Mouse (Mus musculus) left cerebral cortex, postnatal 36 days (tissue): ENCODE data around the gene Trappc11. TPM values are rescaled to one million over a fixed set of nuclear protein-coding genes. Genes with fewer than 3 reads are reported as not detected.

Experiments
- DNase-seq, 2 experiments: peaks; one replicate each; pipeline ENCODE4 v3.0.0; 2021 to 2022; ENCODE audit warnings: low spot score in 2 of 2, mixed read lengths in 1 of 2
- intact Hi-C: fragments of 180-260 bp; cut with DNase I; formaldehyde crosslinking; loops from one replicate; pipeline ENCODE4 v1.15.1; 2025
- total RNA-seq, 2 experiments: library from RNA; stranded (reverse); gene quantifications; 2 replicates each; pipeline ENCODE4 v1.2.3; 2021

Trappc11 gene
- 10 to 100 TPM; 52.8 to 58.9 TPM for total RNA-seq

DNA sequence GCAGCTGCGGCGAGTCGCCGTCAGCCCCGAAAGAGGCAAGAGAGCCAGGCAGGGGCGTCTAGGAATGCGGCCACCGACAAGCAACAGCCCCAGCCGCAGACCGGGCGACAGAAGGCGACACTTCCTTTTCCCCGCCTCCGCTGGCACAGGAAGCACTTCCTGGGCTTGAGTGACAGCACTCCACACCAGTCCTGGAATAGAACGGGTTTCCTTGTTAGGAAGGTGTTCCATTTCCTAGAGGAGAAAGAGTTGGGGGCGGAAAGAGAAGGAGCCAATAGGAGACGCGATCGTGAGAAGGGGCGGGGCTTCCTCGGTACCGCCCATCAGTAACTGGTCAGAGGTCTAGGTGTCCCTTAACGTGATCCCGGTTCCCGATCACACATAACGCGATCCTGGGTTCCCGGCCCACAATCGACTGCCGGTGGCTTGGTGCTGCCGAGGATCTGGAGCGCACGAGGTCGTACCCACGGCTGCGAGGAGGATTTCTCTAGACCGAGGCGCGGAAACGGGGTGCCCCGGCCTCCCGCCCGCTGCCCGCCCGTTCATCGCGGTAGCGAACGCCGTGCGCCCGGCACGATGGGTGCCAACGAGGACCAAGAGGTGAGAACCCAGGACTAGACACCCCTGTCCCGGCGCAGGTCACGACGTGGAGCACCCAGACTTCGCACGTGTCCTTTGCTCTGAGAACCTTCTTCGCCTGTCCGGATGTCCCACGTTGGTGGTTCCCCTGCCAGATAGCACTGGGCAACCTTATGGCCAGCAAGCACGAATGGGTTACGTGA, at the start of gene Trappc11, which contains the start of gene Rwdd4a:
Gene Trappc11, minus strand, starts transcription at position 127 of the 782 bp plus-strand sequence.
Gene Rwdd4a, plus strand, starts transcription at position 321 of the 782 bp plus-strand sequence.
- DNase-seq: peak; percentile 94 to 95
- intact Hi-C loops: loop anchor here (5.0 kb wide), 2 partner anchors 139 to 159 kb away; no protein-coding TSS in a partner anchor

GRCm38 (mm10) chr8:47581454-47581853, 48.2 kb upstream of the Trappc11 start:
- intact Hi-C loops: no loop called here
- no peak for DNase-seq

DNA sequence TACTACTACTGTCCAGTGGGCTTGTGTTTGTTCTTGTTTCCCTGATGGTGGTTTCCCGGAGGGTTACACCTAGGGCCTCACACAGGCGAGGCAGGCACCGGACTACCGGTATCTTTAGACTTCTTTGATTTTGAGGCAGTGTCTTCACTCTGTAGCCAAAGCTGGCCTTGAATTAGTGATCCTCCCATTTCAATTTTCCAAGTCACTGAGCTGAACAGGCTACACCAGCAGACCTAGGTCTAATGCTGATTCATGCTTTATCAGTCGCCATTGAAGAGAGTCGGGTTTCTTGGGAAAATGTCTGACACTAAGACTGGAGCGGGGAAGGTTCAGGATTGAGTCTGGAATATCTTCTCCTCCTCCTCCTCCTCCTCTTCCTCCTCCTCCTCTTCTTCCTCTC, 40.2 kb upstream of the Trappc11 start:
- DNase-seq: no peak
- intact Hi-C loops: no loop called here

DNA sequence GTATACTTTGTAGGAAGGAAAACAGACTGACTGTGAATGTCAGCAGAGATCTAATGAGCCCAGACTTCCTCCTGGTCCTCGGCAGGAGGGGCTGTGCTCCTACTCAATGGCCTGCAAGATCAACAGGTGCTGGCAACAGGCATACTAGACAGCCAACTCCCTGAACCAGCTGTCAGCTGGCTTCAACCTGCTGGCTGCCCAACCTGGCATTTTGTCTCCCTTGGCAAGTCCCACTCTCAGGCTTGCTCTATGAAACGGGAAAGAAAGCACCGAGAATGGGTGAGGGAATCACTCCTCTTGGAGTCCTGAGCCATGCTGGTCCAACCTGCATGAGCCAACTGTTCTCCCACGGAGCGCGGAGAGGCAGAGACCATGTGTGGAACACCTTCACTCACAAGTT, 36.9 kb upstream of the Trappc11 start:
- DNase-seq: no peak
- intact Hi-C loops: no loop called here

- no peak for DNase-seq
- intact Hi-C loops: no loop called here
Observed at GRCm38 (mm10) chr8:47568098-47568497, 34.8 kb upstream of the Trappc11 start.

DNA sequence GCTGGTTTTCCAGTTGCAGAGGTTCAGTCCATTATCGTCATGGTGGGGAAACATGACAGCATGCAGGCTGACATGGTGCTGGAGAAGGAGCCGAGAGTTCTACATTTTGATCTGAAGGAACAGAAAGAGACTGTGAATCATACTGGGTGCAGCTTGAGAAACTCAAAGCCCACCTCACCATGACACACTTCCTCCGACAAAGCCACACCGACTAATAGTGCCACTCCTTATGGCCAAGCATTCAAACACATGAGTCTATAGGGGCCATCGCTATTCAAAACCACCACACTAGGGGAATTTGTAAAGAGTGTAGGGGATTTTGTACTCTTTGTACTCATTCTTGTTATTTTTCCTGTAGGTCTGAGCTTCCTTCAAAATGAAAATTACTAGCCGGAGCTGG, 33.3 kb upstream of the Trappc11 start:
- DNase-seq: no peak
- intact Hi-C loops: no loop called here

DNA sequence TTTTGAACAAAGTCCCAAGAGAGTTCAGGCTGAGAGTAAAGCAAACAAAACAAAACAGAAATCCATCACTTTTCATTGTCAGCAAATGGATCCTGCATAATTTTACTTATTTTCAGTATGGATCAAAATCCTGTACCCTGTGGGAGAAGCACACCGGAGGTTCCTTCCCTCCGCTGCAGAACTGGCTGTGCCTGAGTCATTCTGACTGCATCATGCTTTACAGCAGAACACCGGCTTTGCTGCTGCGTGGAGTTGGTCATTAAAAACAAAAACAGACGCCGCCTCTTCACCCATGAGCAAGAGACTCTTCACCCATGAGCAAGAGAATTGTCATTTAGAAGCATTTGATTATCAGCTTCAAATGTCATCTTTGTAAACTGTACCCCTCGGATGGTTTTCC, 27.5 kb upstream of the Trappc11 start:
- intact Hi-C loops: no loop called here

DNA sequence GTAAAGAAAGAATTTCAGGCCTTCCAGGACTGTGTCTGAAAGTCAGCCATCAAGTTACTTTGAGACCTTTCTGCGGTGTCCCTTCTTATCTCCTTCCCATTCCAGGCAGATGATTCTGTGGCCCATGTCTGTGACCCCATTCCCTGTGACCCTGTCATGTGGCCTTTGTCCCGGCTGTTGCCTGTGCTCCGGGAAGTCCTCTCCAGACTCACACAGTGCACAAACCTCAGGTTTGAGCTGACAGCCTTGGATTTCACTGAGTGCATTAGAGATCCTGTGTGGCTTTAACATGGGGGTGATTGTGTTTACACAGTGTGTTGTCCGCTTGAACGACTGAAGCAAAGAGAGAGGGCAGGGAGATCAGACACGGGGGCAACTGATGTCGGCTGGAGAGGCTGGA, 25.0 kb upstream of the Trappc11 start:
- DNase-seq: no peak
- intact Hi-C loops: loop anchor here (5.0 kb wide), 1 partner anchor 134 kb away; no protein-coding TSS in a partner anchor

More for the DNA sequence above, 27.5 kb upstream of the Trappc11 start:
- DNase-seq: no peak

- intact Hi-C loops: loop anchor here (5.0 kb wide), 1 partner anchor 136 kb away; no protein-coding TSS in a partner anchor
- DNase-seq: no peak
Observed at GRCm38 (mm10) chr8:47556446-47556845, 23.2 kb upstream of the Trappc11 start.

DNA sequence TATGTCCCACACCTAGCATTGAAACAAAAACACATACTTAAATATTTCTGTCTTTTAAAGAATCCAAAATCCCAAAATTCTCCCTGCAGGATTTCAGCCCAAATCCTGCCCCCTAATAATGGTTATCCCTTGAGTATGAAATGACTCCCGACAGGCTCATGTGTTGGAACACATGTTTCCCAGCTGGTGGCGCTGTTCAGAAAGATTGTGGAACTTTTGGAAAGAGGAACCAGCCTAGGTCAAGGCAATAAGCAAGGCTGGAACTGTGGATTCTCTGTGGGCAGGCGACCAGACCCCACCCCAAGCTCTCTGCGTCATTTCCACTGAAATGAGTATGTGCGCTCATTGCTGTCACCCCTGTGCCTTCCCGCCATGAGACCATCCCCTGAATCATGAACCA, 20.3 kb upstream of the Trappc11 start:
- no peak for DNase-seq
- intact Hi-C loops: no loop called here

GRCm38 (mm10) chr8:47547102-47547501, 13.8 kb upstream of the Trappc11 start:
- no peak for DNase-seq
- intact Hi-C loops: no loop called here

DNA sequence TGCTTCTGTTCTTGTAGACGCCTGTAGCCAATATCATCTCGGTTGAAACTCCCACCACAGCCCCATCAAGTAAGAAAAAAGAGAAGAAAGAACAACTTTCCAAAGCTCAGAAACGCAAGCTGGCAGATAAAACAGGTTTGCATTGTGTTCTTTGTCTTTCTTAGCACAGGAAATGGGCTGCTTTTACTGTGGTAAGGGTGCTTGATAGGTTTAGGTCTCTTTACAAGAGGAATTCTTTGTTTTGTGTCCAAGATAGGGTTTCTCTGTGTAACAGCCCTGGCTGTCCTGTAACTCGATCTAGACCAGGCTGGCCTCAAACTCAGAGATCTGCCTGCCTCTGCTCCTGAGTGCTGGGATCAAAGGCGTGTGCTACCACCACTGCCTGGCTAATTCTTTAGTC, 10.8 kb upstream of the Trappc11 start:
- no peak for DNase-seq
- intact Hi-C loops: no loop called here

GRCm38 (mm10) chr8:47542746-47543145, 9.5 kb upstream of the Trappc11 start:
- intact Hi-C loops: no loop called here
- DNase-seq: no peak

DNA sequence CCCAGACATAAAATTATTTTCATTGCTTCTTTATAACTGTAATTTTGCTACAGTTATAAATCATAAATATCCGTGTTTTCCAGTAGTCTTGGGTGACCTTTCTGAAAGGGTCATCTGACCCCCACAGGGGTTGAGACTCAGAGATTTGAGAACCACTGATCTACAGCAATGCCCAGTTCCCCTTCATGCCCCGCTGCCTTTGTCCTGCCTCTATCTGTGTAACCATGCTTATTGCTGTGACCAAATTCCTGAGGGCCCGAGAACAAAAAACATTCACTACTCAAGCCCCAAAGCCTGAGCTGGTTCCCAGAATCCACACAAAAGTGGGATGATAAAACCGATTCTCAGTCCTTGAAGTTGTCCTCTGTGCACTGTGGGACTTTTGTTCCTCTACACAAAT, 5.1 kb upstream of the Trappc11 start:
- no peak for DNase-seq
- intact Hi-C loops: no loop called here

GRCm38 (mm10) chr8:47528094-47528493, 5.2 kb downstream of the Trappc11 start:
- intact Hi-C loops: no loop called here
- DNase-seq: no peak

DNA sequence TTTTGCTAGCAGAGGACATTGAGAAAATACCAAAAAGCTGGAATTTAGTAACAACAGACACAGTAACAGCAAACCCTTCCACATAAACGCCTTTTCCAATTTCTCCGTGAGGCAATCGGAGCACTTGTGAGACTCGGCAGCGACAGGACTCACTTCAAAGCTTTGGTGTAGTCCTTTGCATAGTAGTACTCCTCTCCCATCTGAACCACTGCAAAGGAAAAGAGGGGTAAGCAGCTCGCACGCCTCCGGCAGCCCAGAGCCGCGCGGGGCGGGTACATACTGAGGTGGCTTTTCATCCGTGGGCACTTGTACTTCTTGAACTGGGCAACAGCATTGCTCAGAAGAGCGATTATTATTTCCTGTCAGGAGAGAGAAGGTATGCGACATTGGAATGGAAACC, 19.7 kb downstream of the Trappc11 start:
- intact Hi-C loops: no loop called here

DNA sequence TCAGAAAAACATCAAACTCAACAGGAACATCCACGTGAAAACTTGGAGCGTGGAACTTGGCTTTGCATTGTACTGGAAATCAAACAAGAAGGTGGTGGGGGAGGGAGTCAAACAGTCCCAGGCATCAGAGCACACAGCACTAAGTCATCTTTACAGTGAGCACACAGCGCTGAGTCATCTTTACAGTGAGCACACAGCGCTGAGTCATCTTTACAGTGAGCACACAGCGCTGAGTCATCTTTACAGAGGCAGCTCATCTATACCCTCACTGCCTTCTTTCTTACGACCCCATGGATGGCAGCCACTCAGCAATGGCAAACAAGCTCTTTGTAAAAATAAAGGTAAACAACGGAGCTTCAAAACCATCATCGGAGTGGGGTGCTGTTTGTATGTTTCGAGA, 22.3 kb downstream of the Trappc11 start:
- DNase-seq: no peak
- intact Hi-C loops: no loop called here

More for the DNA sequence above, 19.7 kb downstream of the Trappc11 start:
- DNase-seq: no peak

- intact Hi-C loops: no loop called here
- no peak for DNase-seq
Observed at GRCm38 (mm10) chr8:47505431-47505830, 27.8 kb downstream of the Trappc11 start.

- no peak for DNase-seq
- intact Hi-C loops: no loop called here
Observed at GRCm38 (mm10) chr8:47502546-47502945, 30.7 kb downstream of the Trappc11 start.

DNA sequence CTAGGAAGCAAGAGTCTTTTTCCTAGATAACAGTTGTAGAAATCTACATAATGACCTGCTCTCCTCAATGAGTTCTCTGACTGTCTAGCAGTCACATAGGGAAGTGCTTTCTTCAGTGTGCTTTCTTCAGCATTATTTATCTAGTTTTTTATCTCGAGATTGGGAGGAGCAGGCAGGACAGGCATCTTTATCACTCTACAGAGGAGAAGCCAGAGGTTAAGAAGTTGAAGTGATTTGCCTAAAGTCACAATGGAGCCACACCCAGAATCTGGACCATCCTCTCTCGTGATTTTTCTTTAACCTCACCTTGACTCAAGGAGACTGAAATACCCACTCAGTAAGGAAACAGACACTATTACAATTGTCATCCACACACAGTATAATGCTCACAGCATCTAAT, 31.3 kb downstream of the Trappc11 start:
- DNase-seq: no peak
- intact Hi-C loops: no loop called here

- intact Hi-C loops: no loop called here
- no peak for DNase-seq
Observed at GRCm38 (mm10) chr8:47495428-47495827, 37.8 kb downstream of the Trappc11 start.
